Mouse (Mus musculus) layer of hippocampus, adult 9-11 months (tissue): ENCODE data around the gene Smc3.

Source experiments
- DNase-seq: peaks from one replicate; pipeline ENCODE4 v3.0.0; 2022

Gene Smc3

GRCm38 (mm10) chr19:53599757-53600539 lies at the start of gene Smc3:
Smc3 (plus strand) TSS chr19:53600398.
- DNase-seq, result peak; percentile 98

GRCm38 (mm10) chr19:53550972-53551371 lies 49.2 kb upstream of the Smc3 start:
- no peak for DNase-seq

- DNase-seq, result no peak
Observed at GRCm38 (mm10) chr19:53552216-53552786, 47.9 kb upstream of the Smc3 start.

- DNase-seq, result no peak
Observed at GRCm38 (mm10) chr19:53552795-53553194, 47.4 kb upstream of the Smc3 start.

GRCm38 (mm10) chr19:53554402-53554801 lies 45.8 kb upstream of the Smc3 start:
- no peak for DNase-seq

- DNase-seq, result no peak
Observed at GRCm38 (mm10) chr19:53554981-53555616, 45.1 kb upstream of the Smc3 start.

GRCm38 (mm10) chr19:53556841-53557240 lies 43.4 kb upstream of the Smc3 start:
- DNase-seq, result no peak

GRCm38 (mm10) chr19:53557267-53557936 lies 42.8 kb upstream of the Smc3 start:
- no peak for DNase-seq

GRCm38 (mm10) chr19:53560436-53560835 lies 39.8 kb upstream of the Smc3 start:
- no peak for DNase-seq

GRCm38 (mm10) chr19:53564174-53564573 lies 36.0 kb upstream of the Smc3 start:
- DNase-seq, result no peak

GRCm38 (mm10) chr19:53565565-53566277 lies 34.5 kb upstream of the Smc3 start:
- no peak for DNase-seq

- no peak for DNase-seq
Observed at GRCm38 (mm10) chr19:53567864-53568263, 32.3 kb upstream of the Smc3 start.

GRCm38 (mm10) chr19:53568553-53568952 lies 31.6 kb upstream of the Smc3 start:
- DNase-seq, result no peak

- DNase-seq, result no peak
Observed at GRCm38 (mm10) chr19:53571056-53571455, 29.1 kb upstream of the Smc3 start.

GRCm38 (mm10) chr19:53571501-53572428 lies 28.4 kb upstream of the Smc3 start:
- no peak for DNase-seq

GRCm38 (mm10) chr19:53572607-53573006 lies 27.6 kb upstream of the Smc3 start:
- no peak for DNase-seq

GRCm38 (mm10) chr19:53573151-53573550 lies 27.0 kb upstream of the Smc3 start:
- DNase-seq, result no peak

GRCm38 (mm10) chr19:53574131-53574530 lies 26.1 kb upstream of the Smc3 start:
- no peak for DNase-seq

GRCm38 (mm10) chr19:53574546-53574945 lies 25.7 kb upstream of the Smc3 start:
- DNase-seq, result no peak

- DNase-seq, result no peak
Observed at GRCm38 (mm10) chr19:53575296-53576010, 24.7 kb upstream of the Smc3 start.

GRCm38 (mm10) chr19:53576061-53576460 lies 24.1 kb upstream of the Smc3 start:
- DNase-seq, result no peak
